Mouse (Mus musculus): ENCODE results near the gene Sirt6. TPM values are rescaled to one million over a fixed set of nuclear protein-coding genes. Genes with fewer than 3 reads are reported as not detected.
"Not testable (repeated sequence)": the region's sequence is repeated elsewhere in the genome, so short reads cannot be mapped to it uniquely, and the experiment has no call there.

The Sirt6 gene
- polyA plus RNA-seq, 1 experiment from 2014 or later = 52.7 TPM

DNA sequence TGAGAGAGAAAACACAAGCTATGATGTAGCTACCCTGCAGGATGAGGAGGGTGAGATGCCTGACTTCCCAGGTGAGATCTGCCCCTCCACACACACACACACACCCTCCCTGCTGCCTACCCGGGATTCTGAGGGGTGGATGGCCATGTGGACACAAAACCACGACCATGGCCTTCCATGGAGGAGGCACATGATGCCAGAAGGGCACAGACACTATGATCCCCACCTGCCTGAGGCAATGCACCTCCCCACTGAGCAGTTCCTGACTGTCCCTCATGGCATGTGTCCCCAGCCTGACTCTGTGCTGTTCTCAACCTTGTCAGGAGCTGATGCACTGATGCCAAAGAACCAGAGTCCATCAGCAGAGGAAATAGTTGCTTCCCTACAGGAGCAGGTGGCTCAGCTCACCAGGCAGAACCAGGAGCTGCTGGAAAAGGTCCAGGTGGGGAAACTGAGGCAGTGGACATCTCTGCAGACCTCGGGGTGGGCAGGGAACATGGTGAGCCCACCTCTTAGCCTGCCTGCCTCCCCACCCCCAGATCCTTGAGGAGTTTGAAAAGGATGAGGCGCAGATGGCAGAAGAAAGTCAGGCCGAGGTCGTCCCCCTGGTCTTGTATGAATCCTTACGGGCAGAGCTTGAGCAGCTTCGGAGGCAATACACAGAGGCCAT, 14.5 kb upstream of the Sirt6 start:
- Histone ChIP-seq H3K27me3 (no peaks in the 10 kb centered on the region), H3K4me1 (peaks cover 24% of the 10 kb centered on the region), H3K4me2 (peak overlapping the region; percentile 89), H3K9me3 (no peaks in the 10 kb centered on the region), H3K9ac (peak overlapping the region; percentile 97), H3K27ac (0 out of 2 replicates have a peak overlapping the region, but pooled peaks have one; percentile 97), H3K4me3 (peak overlapping the region; percentile 83; the same call in 1 of the 2 replicates), H3K36me3 (0 out of 2 replicates have a peak, but pooled peaks cover under 1% of the 10 kb centered on the region)
- 83% methylated on average over 8 of the region's 8 CpGs for WGBS
- ATAC-seq (ENCODE audit: insufficient number of reproducible peaks, insufficient read depth, low FRiP score, low TSS enrichment, low read depth) = no peak

DNA sequence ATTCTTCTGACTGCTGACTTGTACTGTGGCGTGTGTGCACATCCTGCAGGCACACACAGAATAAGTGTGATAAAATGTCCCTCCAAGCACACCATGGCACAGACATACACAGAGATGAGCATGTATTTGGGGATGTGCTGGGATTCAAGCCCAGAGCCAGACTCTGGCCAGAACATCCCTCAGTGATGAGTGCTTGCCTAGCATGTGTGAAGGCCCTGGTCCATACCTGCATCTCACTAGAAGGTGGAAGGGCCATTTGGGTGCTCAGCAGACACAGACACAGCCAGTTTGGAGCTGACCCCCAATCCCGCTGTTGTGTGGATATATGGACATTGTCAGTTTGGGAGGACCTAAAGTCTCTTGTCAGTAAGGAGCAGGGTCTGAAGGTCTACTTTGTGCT, 14.0 kb upstream of the Sirt6 start:
- 88% methylated on average over 2 of the region's 2 CpGs for WGBS

DNA sequence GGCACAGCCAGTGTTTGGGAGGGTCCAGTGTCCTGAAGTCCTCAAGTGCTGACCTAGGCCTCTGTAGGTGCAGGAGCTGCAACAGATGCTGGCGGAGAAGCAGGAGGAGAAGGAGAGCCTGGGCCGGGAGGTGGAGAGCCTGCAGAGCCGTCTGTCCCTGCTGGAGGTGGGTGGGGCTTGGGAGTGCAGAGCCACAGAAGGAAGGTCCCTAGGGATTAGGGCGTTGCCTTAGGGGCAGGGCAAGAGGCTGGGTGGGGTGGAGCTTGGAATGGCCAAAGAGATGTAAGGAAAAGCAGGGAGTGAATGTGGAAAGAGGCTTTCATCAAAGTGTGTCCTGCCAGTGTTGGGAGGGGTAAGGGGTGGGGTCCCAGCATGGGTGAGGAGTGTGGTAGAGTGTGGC, 13.2 kb upstream of the Sirt6 start:
- H3K4me2 ChIP-seq; H3K27me3 ChIP-seq; H3K36me3 ChIP-seq; ATAC-seq (ENCODE audit: insufficient number of reproducible peaks, insufficient read depth, low FRiP score, low TSS enrichment, low read depth); H3K9me3 ChIP-seq; H3K9ac ChIP-seq; H3K27ac ChIP-seq; H3K4me3 ChIP-seq: not testable (repeated sequence)
- H3K4me1 ChIP-seq = peaks cover 24% of the 10 kb centered on the region
- WGBS = 49% methylated on average over 4 of the region's 4 CpGs

More for the DNA sequence above, 14.0 kb upstream of the Sirt6 start:
- Histone ChIP-seq H3K27me3 (no peaks in the 10 kb centered on the region), H3K4me1 (peaks cover 24% of the 10 kb centered on the region), H3K4me3 (no peak overlapping the region), H3K36me3 (no peaks in the 10 kb centered on the region), H3K9ac (no peak overlapping the region), H3K27ac (no peak overlapping the region), H3K9me3 (no peaks in the 10 kb centered on the region), H3K4me2 (no peak overlapping the region)
- no peak for ATAC-seq (ENCODE audit: insufficient number of reproducible peaks, insufficient read depth, low FRiP score, low TSS enrichment, low read depth)

DNA sequence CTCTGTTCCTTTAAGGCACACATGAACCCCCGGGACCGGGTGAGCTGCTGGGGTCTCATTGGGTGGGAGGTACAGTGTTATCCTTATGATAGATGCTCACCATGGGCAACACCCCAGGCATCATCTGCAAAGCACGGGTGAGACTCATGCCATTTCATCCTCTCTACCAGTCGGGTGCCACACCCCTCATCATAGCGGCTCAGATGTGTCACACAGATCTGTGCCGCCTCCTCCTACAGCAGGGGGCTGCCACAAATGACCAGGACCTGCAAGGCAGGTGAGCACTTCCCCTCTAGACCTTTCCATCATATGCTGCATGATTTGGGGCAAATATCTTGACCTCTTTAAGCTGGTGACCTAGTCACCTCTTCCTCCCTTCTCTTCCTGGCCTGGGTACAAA, 10.5 kb upstream of the Sirt6 start:
- H3K9me3 ChIP-seq = no peaks in the 10 kb centered on the region
- no peaks in the 10 kb centered on the region for H3K36me3 ChIP-seq
- H3K9ac ChIP-seq = peak overlapping the region; percentile 46; the same call in 1 of the 2 replicates
- no peaks in the 10 kb centered on the region for H3K27me3 ChIP-seq
- no peak overlapping the region for H3K4me3 ChIP-seq
- no peak for ATAC-seq (ENCODE audit: insufficient number of reproducible peaks, insufficient read depth, low FRiP score, low TSS enrichment, low read depth)
- no peak overlapping the region for H3K27ac ChIP-seq
- H3K4me2 ChIP-seq = no peak overlapping the region
- H3K4me1 ChIP-seq = peaks cover 30% of the 10 kb centered on the region
- WGBS = 75% methylated on average over 6 of the region's 6 CpGs

DNA sequence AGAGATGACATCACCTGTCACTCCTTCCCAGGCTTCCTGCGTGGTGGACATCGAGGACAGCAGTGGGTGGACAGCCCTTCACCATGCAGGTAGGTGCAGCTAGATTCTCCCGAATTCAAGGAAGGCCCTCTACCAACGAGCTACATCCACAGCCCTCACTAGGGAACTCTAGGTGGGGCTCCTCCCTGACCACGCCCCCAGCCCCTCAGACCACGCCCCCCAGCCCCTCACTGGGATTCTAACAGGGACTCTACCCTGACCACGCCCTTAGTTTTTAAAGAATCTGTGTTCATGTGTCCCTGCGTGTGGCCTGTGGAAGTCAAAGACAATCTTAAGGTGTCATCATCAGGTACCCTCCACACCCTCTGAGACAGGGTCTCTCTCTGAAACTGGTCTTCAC, 8.7 kb upstream of the Sirt6 start:
- Histone ChIP-seq H3K4me2 (no peak overlapping the region), H3K9ac (no peak overlapping the region), H3K36me3 (no peaks in the 10 kb centered on the region), H3K9me3 (no peaks in the 10 kb centered on the region), H3K27me3 (no peaks in the 10 kb centered on the region), H3K4me3 (no peak overlapping the region), H3K27ac (no peak overlapping the region), H3K4me1 (peaks cover 13% of the 10 kb centered on the region)
- ATAC-seq (ENCODE audit: insufficient number of reproducible peaks, insufficient read depth, low FRiP score, low TSS enrichment, low read depth) = no peak
- WGBS = 22% methylated on average over 8 of the region's 8 CpGs

DNA sequence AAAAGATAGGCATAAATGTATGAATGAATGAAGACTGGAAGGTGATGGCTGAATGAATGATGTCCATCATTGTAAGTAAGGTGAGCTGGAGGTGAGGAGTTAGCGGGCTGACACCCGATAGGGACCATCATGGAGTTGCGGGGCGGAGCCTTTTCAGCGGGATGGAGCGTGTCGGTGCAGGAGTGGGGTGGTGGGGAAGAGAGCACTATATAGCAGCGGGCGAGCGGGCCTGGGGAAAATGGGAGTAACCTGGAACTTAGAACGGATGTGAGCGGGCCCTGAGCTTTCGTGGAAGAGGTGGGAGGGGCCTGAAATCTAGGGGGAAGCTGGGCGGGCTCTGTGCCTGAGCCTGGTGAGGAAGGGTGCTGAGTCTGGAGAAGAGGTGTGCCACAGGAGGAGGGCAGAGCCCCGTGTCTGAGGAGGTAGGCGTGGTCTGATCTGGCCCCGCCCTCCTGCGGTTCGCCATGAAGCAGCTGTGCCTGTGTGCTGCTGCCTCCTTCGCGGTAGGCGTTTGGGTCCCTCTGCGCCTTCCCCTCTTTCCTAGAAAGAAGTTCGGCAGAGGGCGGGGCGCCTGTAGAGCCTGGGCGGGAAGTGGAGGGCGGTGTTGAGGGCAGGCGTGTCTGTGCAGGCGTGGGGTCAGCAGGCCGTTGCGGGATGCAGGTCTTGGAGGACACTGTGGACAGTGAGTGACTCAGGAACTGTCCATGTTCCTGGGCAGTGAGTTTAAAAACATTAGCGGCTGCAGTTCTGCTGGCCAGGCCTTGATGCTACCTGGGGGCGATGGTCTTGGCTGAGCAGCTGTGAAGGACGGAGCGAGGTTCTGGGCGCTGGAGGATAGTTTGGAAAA, 5.9 kb upstream of the Sirt6 start:
- peak; percentile 88 for ATAC-seq (ENCODE audit: insufficient number of reproducible peaks, insufficient read depth, low FRiP score, low TSS enrichment, low read depth)
- H3K4me1 ChIP-seq = peaks cover 12% of the 10 kb centered on the region
- H3K9me3 ChIP-seq = no peaks in the 10 kb centered on the region
- H3K36me3 ChIP-seq = no peaks in the 10 kb centered on the region
- peak overlapping the region; percentile 75 for H3K27ac ChIP-seq
- peak overlapping the region; percentile 75 for H3K9ac ChIP-seq
- 3% methylated on average over 37 of the region's 37 CpGs for WGBS
- H3K4me2 ChIP-seq = peak overlapping the region; percentile 78
- no peaks in the 10 kb centered on the region for H3K27me3 ChIP-seq
- H3K4me3 ChIP-seq = peak overlapping the region; percentile 51

DNA sequence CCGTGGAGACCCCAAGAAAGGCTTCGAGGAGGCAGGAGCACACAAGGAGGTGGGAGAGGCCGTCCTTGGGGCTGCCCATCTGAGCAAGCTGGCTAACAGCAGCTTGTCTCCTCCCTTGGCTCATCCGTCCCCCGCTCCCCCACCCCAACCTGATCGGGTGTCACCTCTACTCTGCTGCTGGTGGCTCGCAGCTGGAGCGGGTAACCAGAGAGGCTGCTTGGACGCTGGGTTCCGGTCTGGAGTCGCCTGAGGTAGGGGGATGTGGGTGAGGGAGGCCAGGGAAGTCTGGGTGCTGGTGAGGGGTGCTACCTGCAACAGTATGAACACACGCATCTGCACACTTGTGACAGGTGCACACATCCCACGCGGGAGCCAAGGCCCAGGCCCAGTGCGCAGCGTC, 793 bp upstream of the Sirt6 start, which contains the start of gene Ankrd24:
Gene Ankrd24 (plus strand): TSS at position 151 of the 400 bp plus-strand sequence.
- Histone ChIP-seq H3K4me3 (peak within 1 kb of the TSS; percentile 73), H3K27ac (peak within 1 kb of the TSS; percentile 95), H3K27me3 (no peaks in the 10 kb centered on the region), H3K9ac (peak within 1 kb of the TSS; percentile 84), H3K9me3 (no peaks in the 10 kb centered on the region), H3K4me2 (peak within 1 kb of the TSS; percentile 81), H3K4me1 (peaks cover 17% of the 10 kb centered on the region), H3K36me3 (peaks cover 31% of the 10 kb centered on the region)
- WGBS = 69% methylated on average over 16 of the region's 16 CpGs
- ATAC-seq (ENCODE audit: insufficient number of reproducible peaks, insufficient read depth, low FRiP score, low TSS enrichment, low read depth) = no peak

DNA sequence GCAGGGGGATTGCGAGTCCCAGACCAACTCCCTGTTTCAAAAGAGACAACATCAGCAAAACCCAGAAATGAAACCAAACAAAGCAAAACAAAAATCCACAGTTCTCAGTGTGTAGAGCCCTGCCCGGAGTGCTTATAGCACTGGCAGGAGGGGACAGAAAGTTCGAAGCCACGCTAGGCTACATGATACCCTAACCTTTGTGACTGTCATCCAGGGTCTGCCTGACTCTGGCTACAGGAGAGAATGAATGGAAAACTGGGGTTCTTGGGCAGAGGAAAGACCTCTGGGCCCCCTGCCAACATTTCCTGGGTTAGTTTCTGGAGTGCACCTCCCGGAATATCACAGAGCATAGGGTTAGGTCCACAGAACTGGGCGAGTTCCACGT, 231 bp upstream of the Sirt6 start:
- no peak; the same call in 1 of the 2 replicates for ATAC-seq (ENCODE audit: insufficient number of reproducible peaks, insufficient read depth, low FRiP score, low TSS enrichment, low read depth)
- peak overlapping the region; percentile 84 for H3K9ac ChIP-seq

DNA sequence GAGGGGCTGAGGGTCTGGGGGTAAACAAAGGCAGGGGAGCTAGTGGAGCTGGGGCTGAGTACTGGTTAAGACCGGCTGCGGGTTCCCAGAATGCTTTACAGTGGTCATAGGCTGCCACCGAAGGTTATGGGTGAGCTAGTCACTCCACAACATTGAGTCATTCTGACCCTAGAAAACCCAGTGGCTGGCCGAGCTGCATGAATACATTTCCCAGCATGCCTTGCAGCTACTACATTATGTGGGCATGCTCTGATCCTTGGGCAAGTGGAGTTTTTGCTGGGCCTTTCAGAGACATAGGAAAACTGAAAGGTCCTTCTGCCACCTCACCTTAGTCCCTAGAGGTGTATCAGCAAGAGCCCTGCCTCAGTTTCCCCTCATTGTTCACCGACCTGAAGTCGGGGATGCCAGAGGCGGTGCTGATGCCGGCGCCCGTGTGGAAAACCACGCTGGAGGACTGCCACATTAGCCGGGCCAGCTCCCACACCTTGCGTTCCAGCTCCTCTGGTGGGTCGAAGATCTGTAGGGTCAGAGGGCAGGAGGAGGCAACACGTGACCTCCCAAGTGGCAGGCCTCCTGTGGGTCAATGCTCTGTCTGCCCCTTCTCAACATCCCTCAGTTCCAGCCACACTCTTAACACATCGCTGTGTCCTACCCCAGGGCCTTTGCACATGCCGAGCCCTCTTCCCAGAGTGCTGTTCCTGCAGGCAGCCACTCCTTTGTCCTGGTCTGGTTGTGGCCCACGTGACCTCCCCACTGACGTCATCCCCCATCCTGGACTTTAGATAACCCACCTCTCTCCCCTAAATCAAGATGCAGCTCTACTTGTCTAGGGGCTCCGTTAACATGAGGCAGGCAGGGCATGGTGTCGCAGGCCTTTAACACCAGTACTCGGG, 1.2 kb downstream of the Sirt6 start:
- Histone ChIP-seq H3K36me3 (peaks cover 49% of the 10 kb centered on the region), H3K27ac (peak overlapping the region; percentile 95)
- ATAC-seq (ENCODE audit: insufficient number of reproducible peaks, insufficient read depth, low FRiP score, low TSS enrichment, low read depth) = no peak

More for the DNA sequence above, 231 bp upstream of the Sirt6 start:
- peaks cover 35% of the 10 kb centered on the region for H3K36me3 ChIP-seq
- H3K4me1 ChIP-seq = peaks cover 17% of the 10 kb centered on the region
- 53% methylated on average over 7 of the region's 7 CpGs for WGBS
- peak overlapping the region; percentile 81 for H3K4me2 ChIP-seq
- H3K27me3 ChIP-seq = no peaks in the 10 kb centered on the region
- peak overlapping the region; percentile 95 for H3K27ac ChIP-seq
- peak overlapping the region; percentile 73 for H3K4me3 ChIP-seq
- no peaks in the 10 kb centered on the region for H3K9me3 ChIP-seq

DNA sequence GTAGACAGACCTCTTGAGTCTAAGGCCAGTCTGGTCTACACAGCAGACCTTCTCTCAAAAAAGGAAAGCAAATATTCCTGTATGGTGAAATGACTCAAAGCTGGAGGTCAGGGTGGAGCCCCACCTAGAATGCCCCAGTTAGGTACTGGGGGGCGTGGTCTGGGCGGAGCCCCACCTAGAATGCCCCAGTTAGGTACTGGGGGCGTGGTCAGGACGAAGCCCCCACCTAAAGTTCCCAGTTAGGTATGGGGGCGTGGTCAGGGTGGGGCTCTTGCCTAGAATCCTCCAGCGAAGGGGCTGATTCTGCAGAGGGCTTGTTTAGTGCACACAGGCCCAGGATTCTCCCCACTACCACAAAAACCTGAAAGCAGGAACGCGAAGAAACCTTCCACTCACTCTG, 4.2 kb downstream of the Sirt6 start:
- peaks cover 17% of the 10 kb centered on the region for H3K4me1 ChIP-seq
- H3K27me3 ChIP-seq = no peaks in the 10 kb centered on the region
- 65% methylated on average over 8 of the region's 8 CpGs for WGBS
- no peak overlapping the region for H3K4me2 ChIP-seq
- H3K4me3 ChIP-seq = no peak overlapping the region
- peaks cover 59% of the 10 kb centered on the region for H3K36me3 ChIP-seq
- H3K9ac ChIP-seq = no peak overlapping the region
- no peak overlapping the region for H3K27ac ChIP-seq
- H3K9me3 ChIP-seq = no peaks in the 10 kb centered on the region
- no peak for ATAC-seq (ENCODE audit: insufficient number of reproducible peaks, insufficient read depth, low FRiP score, low TSS enrichment, low read depth)

More for the DNA sequence above, 1.2 kb downstream of the Sirt6 start:
- H3K4me1 ChIP-seq = peaks cover 17% of the 10 kb centered on the region
- H3K27me3 ChIP-seq = no peaks in the 10 kb centered on the region
- 89% methylated on average over 22 of the region's 22 CpGs for WGBS
- peak overlapping the region; percentile 81 for H3K4me2 ChIP-seq
- peak overlapping the region; percentile 84 for H3K9ac ChIP-seq
- H3K4me3 ChIP-seq = peak overlapping the region; percentile 73
- no peaks in the 10 kb centered on the region for H3K9me3 ChIP-seq

DNA sequence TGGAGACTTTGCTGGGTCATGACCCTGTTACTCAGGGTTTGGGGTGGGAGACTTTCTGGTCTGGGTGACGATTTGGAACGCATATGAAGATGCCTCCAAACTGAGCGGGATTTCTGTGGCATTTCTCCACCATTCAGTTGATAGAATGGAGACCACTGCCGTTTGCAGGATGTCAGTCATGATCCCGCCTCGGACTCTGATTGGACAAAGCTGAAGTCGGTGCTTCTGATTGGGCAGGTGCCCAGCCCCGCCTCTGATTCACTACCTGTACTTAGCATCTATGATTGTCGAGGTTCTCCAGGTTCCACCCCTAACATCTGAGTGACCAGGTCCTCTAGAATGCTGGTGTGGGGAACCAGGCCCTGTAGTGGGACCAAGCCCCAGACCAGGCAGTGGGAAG, 6.8 kb downstream of the Sirt6 start:
- H3K27me3 ChIP-seq = no peaks in the 10 kb centered on the region
- no peak overlapping the region for H3K4me2 ChIP-seq
- H3K4me3 ChIP-seq = no peak overlapping the region
- H3K36me3 ChIP-seq = peaks cover 52% of the 10 kb centered on the region
- H3K4me1 ChIP-seq = no peaks in the 10 kb centered on the region
- ATAC-seq (ENCODE audit: insufficient number of reproducible peaks, insufficient read depth, low FRiP score, low TSS enrichment, low read depth) = no peak
- H3K27ac ChIP-seq = no peak overlapping the region
- no peak overlapping the region for H3K9ac ChIP-seq
- H3K9me3 ChIP-seq = no peaks in the 10 kb centered on the region
- 67% methylated on average over 9 of the region's 9 CpGs for WGBS

Data from embryonic facial prominence, embryonic 13.5 days (tissue).